Mouse (Mus musculus): ENCODE measurements around the gene Gm49776. TPM values are rescaled to one million over a fixed set of nuclear protein-coding genes. Genes with fewer than 3 reads are reported as not detected.
A peak's percentile ranks its signal among the peaks of the same experiment; 100 is the strongest.

Gm49776 gene
- polyA plus RNA-seq, 1 experiment from 2014 or later: 5.8 TPM

GRCm38 (mm10) chr16:18231047-18231446 lies 27.1 kb downstream of the Gm49776 start:
- peaks cover 45% of the 10 kb centered on the region for H3K36me3 ChIP-seq (replicated peaks)
- peaks cover 37% of the 10 kb centered on the region for H3K4me1 ChIP-seq
- WGBS: 91% methylated on average over 3 of the region's 3 CpGs
- DNase-seq (ENCODE audit: extremely low spot score, low spot score): no peak
- H3K4me3 ChIP-seq: no peak overlapping the region
- H3K9me3 ChIP-seq: no peaks in the 10 kb centered on the region
- no peak overlapping the region for H3K27ac ChIP-seq
- no peaks in the 10 kb centered on the region for H3K27me3 ChIP-seq (ENCODE audit: poor library complexity, severe bottlenecking)

GRCm38 (mm10) chr16:18230617-18231016 lies 27.5 kb downstream of the Gm49776 start:
- H3K9me3 ChIP-seq: no peaks in the 10 kb centered on the region
- no peak for DNase-seq (ENCODE audit: extremely low spot score, low spot score)
- H3K4me3 ChIP-seq: no peak overlapping the region
- no peaks in the 10 kb centered on the region for H3K27me3 ChIP-seq (ENCODE audit: poor library complexity, severe bottlenecking)
- H3K36me3 ChIP-seq (replicated peaks): peaks cover 49% of the 10 kb centered on the region
- 95% methylated on average over 6 of the region's 6 CpGs for WGBS
- no peak overlapping the region for H3K27ac ChIP-seq
- H3K4me1 ChIP-seq: peaks cover 33% of the 10 kb centered on the region

GRCm38 (mm10) chr16:18229622-18230021 lies 28.5 kb downstream of the Gm49776 start:
- H3K36me3 ChIP-seq (replicated peaks): peaks cover 59% of the 10 kb centered on the region
- H3K9me3 ChIP-seq: no peaks in the 10 kb centered on the region
- no peak overlapping the region for H3K27ac ChIP-seq
- no peak for DNase-seq (ENCODE audit: extremely low spot score, low spot score)
- peaks cover 25% of the 10 kb centered on the region for H3K4me1 ChIP-seq
- no peaks in the 10 kb centered on the region for H3K27me3 ChIP-seq (ENCODE audit: poor library complexity, severe bottlenecking)
- WGBS: 92% methylated on average over 11 of the region's 11 CpGs
- H3K4me3 ChIP-seq: no peak overlapping the region

DNA sequence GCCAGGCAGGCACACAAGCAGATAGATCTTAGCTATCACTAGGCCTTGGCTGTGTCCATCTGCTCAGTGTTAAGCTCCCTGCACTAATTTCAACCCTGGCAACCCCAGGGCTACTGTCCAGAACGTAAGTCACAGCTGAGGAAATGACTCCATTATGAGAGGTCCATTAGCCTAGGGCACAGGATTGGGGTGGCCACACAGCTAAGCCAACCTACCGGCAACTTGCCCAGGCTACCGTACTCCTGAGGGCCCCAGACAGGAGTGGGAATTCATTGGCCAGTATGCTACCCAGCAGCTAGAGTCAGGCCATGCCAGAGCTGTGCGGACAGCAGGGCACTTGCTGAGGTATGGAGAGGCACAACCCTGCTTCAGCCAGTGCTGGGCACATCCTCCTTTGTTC lies 29.3 kb downstream of the Gm49776 start:
- H3K4me1 ChIP-seq: peaks cover 17% of the 10 kb centered on the region
- DNase-seq (ENCODE audit: extremely low spot score, low spot score): no peak
- peaks cover 67% of the 10 kb centered on the region for H3K36me3 ChIP-seq (replicated peaks)
- H3K27me3 ChIP-seq (ENCODE audit: poor library complexity, severe bottlenecking): no peaks in the 10 kb centered on the region
- no peak overlapping the region for H3K4me3 ChIP-seq
- no peaks in the 10 kb centered on the region for H3K9me3 ChIP-seq
- H3K27ac ChIP-seq: no peak overlapping the region
- 94% methylated on average over 4 of the region's 4 CpGs for WGBS

- Histone ChIP-seq H3K27me3 (ENCODE audit: poor library complexity, severe bottlenecking) (no peaks in the 10 kb centered on the region), H3K4me1 (peaks cover 9% of the 10 kb centered on the region; the same call in 1 of the 2 replicates), H3K36me3 (replicated peaks) (peaks cover 73% of the 10 kb centered on the region), H3K27ac (no peak overlapping the region), H3K9me3 (no peaks in the 10 kb centered on the region), H3K4me3 (no peak overlapping the region)
- no peak for DNase-seq (ENCODE audit: extremely low spot score, low spot score)
- WGBS: 92% methylated on average over 20 of the region's 20 CpGs
Observed at GRCm38 (mm10) chr16:18227897-18228422, 30.2 kb downstream of the Gm49776 start.

- DNase-seq (ENCODE audit: extremely low spot score, low spot score): no peak
- H3K27ac ChIP-seq: no peak overlapping the region
- peaks cover 9% of the 10 kb centered on the region; the same call in 1 of the 2 replicates for H3K4me1 ChIP-seq
- H3K36me3 ChIP-seq (replicated peaks): peaks cover 81% of the 10 kb centered on the region
- 94% methylated on average over 13 of the region's 13 CpGs for WGBS
- H3K4me3 ChIP-seq: no peak overlapping the region
- no peaks in the 10 kb centered on the region for H3K9me3 ChIP-seq
- no peaks in the 10 kb centered on the region for H3K27me3 ChIP-seq (ENCODE audit: poor library complexity, severe bottlenecking)
Observed at GRCm38 (mm10) chr16:18227187-18227586, 30.9 kb downstream of the Gm49776 start.

DNA sequence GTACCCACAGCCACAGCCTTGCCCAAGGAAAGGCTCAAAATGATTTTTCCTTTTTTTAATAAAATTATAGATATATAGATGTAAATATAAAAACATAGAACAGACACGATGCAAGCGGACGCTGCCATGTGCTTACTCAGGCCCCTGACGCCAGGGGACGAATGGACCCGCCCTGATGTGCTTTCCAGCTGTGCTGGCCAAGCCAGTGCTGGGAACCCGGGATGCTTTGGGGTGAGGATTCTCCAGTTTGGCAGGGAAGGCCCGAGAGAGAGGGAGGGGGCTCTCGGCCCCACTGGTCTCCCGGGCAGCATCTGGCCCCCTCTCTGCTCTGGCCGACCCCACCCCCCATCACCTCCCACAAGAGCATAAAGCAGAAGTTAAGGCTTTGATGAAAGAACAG lies 35.9 kb downstream of the Gm49776 start:
- no peak for DNase-seq (ENCODE audit: extremely low spot score, low spot score)
- Histone ChIP-seq H3K4me1 (peaks cover 19% of the 10 kb centered on the region), H3K4me3 (no peak overlapping the region), H3K36me3 (replicated peaks) (peaks cover 61% of the 10 kb centered on the region), H3K9me3 (no peaks in the 10 kb centered on the region), H3K27ac (no peak overlapping the region), H3K27me3 (ENCODE audit: poor library complexity, severe bottlenecking) (no peaks in the 10 kb centered on the region)
- WGBS: 88% methylated on average over 11 of the region's 11 CpGs

DNA sequence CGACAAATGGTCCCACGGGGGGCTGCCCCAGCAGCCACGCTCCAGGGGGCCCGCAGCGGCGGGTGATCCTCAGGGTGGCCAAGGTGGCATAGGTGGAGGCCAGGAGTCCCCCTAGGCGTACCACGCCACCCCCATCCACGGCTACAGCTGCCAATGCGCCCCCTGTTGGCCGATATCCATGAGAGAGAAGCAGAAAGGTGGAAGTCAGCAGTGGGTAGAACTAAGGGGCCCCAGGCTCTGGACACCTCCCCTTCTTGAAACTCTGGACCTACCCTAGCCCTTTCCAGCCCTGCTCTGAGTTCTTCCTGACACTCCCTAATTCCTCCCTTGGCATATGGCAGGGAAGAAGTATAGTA lies 36.6 kb downstream of the Gm49776 start:
- Histone ChIP-seq H3K27ac (no peak overlapping the region), H3K36me3 (replicated peaks) (peaks cover 54% of the 10 kb centered on the region), H3K4me1 (peaks cover 19% of the 10 kb centered on the region), H3K4me3 (no peak overlapping the region; the same call in 1 of the 2 replicates), H3K9me3 (no peaks in the 10 kb centered on the region), H3K27me3 (ENCODE audit: poor library complexity, severe bottlenecking) (no peaks in the 10 kb centered on the region)
- DNase-seq (ENCODE audit: extremely low spot score, low spot score): no peak
- 74% methylated on average over 11 of the region's 11 CpGs for WGBS

GRCm38 (mm10) chr16:18220856-18221542 lies 37.1 kb downstream of the Gm49776 start:
- no peak overlapping the region for H3K27ac ChIP-seq
- H3K27me3 ChIP-seq (ENCODE audit: poor library complexity, severe bottlenecking): no peaks in the 10 kb centered on the region
- H3K9me3 ChIP-seq: no peaks in the 10 kb centered on the region
- WGBS: 85% methylated on average over 6 of the region's 6 CpGs
- H3K36me3 ChIP-seq (replicated peaks): peaks cover 49% of the 10 kb centered on the region
- peaks cover 23% of the 10 kb centered on the region for H3K4me1 ChIP-seq
- DNase-seq (ENCODE audit: extremely low spot score, low spot score): no peak
- H3K4me3 ChIP-seq: no peak overlapping the region; the same call in 1 of the 2 replicates

DNA sequence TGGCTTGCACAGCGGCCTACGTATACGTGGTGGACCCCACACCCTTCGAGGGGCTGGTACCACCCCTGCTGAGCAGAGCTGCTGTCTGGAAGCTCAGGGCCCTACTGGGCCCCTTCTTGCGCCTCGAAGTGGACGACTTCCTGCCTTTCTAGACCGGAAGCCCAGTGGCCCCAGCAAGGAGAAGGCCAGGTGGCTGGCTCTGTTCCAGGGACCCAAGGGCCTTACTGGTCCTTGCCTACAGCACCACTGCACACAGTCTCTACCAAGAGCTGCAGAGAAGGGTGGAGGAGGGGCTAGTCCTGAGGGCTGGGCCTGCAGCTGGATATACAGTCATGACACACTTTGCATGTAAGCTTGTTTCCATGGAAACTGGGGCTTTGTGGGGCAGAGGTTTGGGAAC lies 38.1 kb downstream of the Gm49776 start:
- H3K27ac ChIP-seq: peak overlapping the region; percentile 71
- DNase-seq (ENCODE audit: extremely low spot score, low spot score): no peak
- H3K9me3 ChIP-seq: no peaks in the 10 kb centered on the region
- H3K36me3 ChIP-seq (replicated peaks): peaks cover 39% of the 10 kb centered on the region
- WGBS: 78% methylated on average over 8 of the region's 8 CpGs
- no peaks in the 10 kb centered on the region for H3K27me3 ChIP-seq (ENCODE audit: poor library complexity, severe bottlenecking)
- H3K4me3 ChIP-seq: no peak overlapping the region
- peaks cover 24% of the 10 kb centered on the region for H3K4me1 ChIP-seq

GRCm38 (mm10) chr16:18218580-18218996 lies 39.5 kb downstream of the Gm49776 start:
- no peaks in the 10 kb centered on the region for H3K9me3 ChIP-seq
- H3K4me3 ChIP-seq: no peak overlapping the region
- DNase-seq (ENCODE audit: extremely low spot score, low spot score): no peak
- H3K4me1 ChIP-seq: peaks cover 37% of the 10 kb centered on the region
- WGBS: 79% methylated on average over 9 of the region's 9 CpGs
- H3K27me3 ChIP-seq (ENCODE audit: poor library complexity, severe bottlenecking): no peaks in the 10 kb centered on the region
- H3K36me3 ChIP-seq (replicated peaks): peaks cover 25% of the 10 kb centered on the region
- H3K27ac ChIP-seq: 0 out of 2 replicates have a peak overlapping the region, but pooled peaks have one; percentile 44

- Histone ChIP-seq H3K4me3 (no peak within 1 kb of the TSS), H3K36me3 (replicated peaks) (peaks cover 15% of the 10 kb centered on the region), H3K27me3 (ENCODE audit: poor library complexity, severe bottlenecking) (no peaks in the 10 kb centered on the region), H3K4me1 (peaks cover 47% of the 10 kb centered on the region), H3K27ac (0 out of 2 replicates have a peak within 1 kb of the TSS, but pooled peaks have one; percentile 44), H3K9me3 (no peaks in the 10 kb centered on the region)
- WGBS: 90% methylated on average over 4 of the region's 4 CpGs
- DNase-seq (ENCODE audit: extremely low spot score, low spot score): no peak
Observed at GRCm38 (mm10) chr16:18217579-18217978, 40.5 kb downstream of the Gm49776 start, which contains the start of gene Ccdc188. Gene Ccdc188 (plus strand): TSS chr16:18217879.

- no peak overlapping the region; the same call in 1 of the 2 replicates for H3K4me3 ChIP-seq
- 0 out of 2 replicates have a peak, but pooled peaks cover 9% of the 10 kb centered on the region for H3K27me3 ChIP-seq (ENCODE audit: poor library complexity, severe bottlenecking)
- H3K36me3 ChIP-seq (replicated peaks): no peaks in the 10 kb centered on the region
- 84% methylated on average over 7 of the region's 7 CpGs for WGBS
- no peaks in the 10 kb centered on the region for H3K9me3 ChIP-seq
- DNase-seq (ENCODE audit: extremely low spot score, low spot score): no peak
- peak overlapping the region; percentile 63 for H3K27ac ChIP-seq
- peaks cover 40% of the 10 kb centered on the region for H3K4me1 ChIP-seq
Observed at GRCm38 (mm10) chr16:18214858-18215257, 43.3 kb downstream of the Gm49776 start.
